Mouse (Mus musculus) G1E (cell line): ENCODE measurements at regions not wholly inside any gene's neighbourhood (a gene's known extent, or its start where the extent isn't known, plus 50 kb on each side); places are given as distances from the start of the nearest gene placed in this dataset.

Experiments used
- CTCF ChIP-seq: IDR thresholded peaks from 2 replicates; pipeline ENCODE4 v1.5.1; 2012; ENCODE audit warnings: low read depth, low read length, inconsistent platforms, mixed read lengths
- GATA1 ChIP-seq: IDR thresholded peaks from 2 replicates; pipeline ENCODE4 v1.6.1; 2012; ENCODE audit warnings: borderline replicate concordance, low read length, inconsistent platforms, mixed read lengths
- GATA2 ChIP-seq: IDR thresholded peaks from 2 replicates; pipeline ENCODE4 v1.6.1; 2012; ENCODE audit warnings: low read depth, low read length, inconsistent platforms, borderline replicate concordance
- POLR2AphosphoS5 ChIP-seq: IDR thresholded peaks from 2 replicates; pipeline ENCODE4 v1.6.1; 2012; ENCODE audit warnings: low read depth, low read length, inconsistent platforms; ENCODE audit not compliant: insufficient replicate concordance
- TAL1 ChIP-seq: conservative IDR thresholded peaks from 2 replicates; pipeline ENCODE4 v1.6.1; 2012; ENCODE audit warnings: low read depth, low read length, inconsistent platforms, mixed read lengths

- TF ChIP-seq GATA1, result no peak
- TF ChIP-seq CTCF, result no peak
- TF ChIP-seq POLR2AphosphoS5, result no peak
- TF ChIP-seq TAL1, result no peak
- no peak for TF ChIP-seq GATA2
Observed at GRCm38 (mm10) chr3:38275321-38275720, 209.3 kb downstream of the Ankrd50 start.
